In the genomic region with DNA sequence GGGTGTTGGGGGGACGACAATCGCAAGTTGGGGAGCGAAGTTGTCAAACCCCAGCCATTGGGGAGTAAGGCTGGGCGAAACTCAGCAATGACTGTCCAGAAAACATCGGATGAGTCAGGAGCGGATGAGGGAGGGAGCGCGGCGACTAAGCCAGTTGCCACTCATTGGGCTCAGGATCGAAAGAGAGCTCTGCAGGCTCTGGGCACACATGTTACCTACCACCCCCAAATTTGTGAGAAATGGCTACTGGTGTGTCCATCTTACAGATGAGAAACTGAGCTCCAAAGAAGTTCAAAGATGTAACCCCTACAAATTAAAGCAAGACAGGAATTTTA, we compare ENCODE assay signal across 8 mouse cellular contexts. TPM values are rescaled to one million over a fixed set of nuclear protein-coding genes. Genes with fewer than 3 reads are reported as not detected.
A peak's percentile ranks its signal among the peaks of the same experiment; 100 is the strongest.
DNase-seq lines count a peak whose midpoint lies in the region; ATAC-seq and TF ChIP-seq lines count a peak whose summit lies in the region.

No protein-coding gene starts in this region.

- no peaks in the 10 kb centered on the region for H3K27me3 ChIP-seq in heart, embryonic 16.5 days (ENCODE audit: control insufficient read depth, insufficient read depth, low read length)
- H3K27me3 ChIP-seq in hindbrain, embryonic 11.5 days (ENCODE audit: control insufficient read depth, insufficient read depth, low read length), result peaks cover 4% of the 10 kb centered on the region; the same call in 1 of the 2 replicates
- peaks cover 8% of the 10 kb centered on the region; the same call in 1 of the 2 replicates for H3K27me3 ChIP-seq in midbrain, embryonic 11.5 days (ENCODE audit: control insufficient read depth, insufficient read depth, low read length)

- no peaks in the 10 kb centered on the region for H3K9me3 ChIP-seq in heart, embryonic 16.5 days (replicated peaks; ENCODE audit: control insufficient read depth, low read length)
- no peaks in the 10 kb centered on the region for H3K9me3 ChIP-seq in ES-E14 (ENCODE audit: control insufficient read depth, insufficient read depth, low read depth, low read length)
- no peaks in the 10 kb centered on the region for H3K9me3 ChIP-seq in hindbrain, embryonic 11.5 days (ENCODE audit: control insufficient read depth, low read length)
- H3K9me3 ChIP-seq in midbrain, embryonic 11.5 days (ENCODE audit: control insufficient read depth, low read length), result no peaks in the 10 kb centered on the region

- no peaks in the 10 kb centered on the region for H3K36me3 ChIP-seq in heart, embryonic 16.5 days (ENCODE audit: control insufficient read depth, insufficient read depth)
- H3K36me3 ChIP-seq in ES-E14 (ENCODE audit: control insufficient read depth, insufficient read depth, low read length, poor library complexity, severe bottlenecking), result no peaks in the 10 kb centered on the region
- no peaks in the 10 kb centered on the region for H3K36me3 ChIP-seq in hindbrain, embryonic 11.5 days (ENCODE audit: control insufficient read depth, insufficient read depth, low read length)
- H3K36me3 ChIP-seq in midbrain, embryonic 11.5 days (ENCODE audit: control insufficient read depth, insufficient read depth, low read length), result no peaks in the 10 kb centered on the region

- intact Hi-C loops in heart, postnatal 25 days (cut with DNase I), result loop anchor here (1.0 kb wide), 1 partner anchor 28 kb away; no protein-coding TSS in a partner anchor

- 3% methylated on average over 10 of the region's 10 CpGs for WGBS in heart, embryonic 16.5 days
- WGBS in hindbrain, embryonic 11.5 days, result under 1% methylated on average over 10 of the region's 10 CpGs
- WGBS in midbrain, embryonic 11.5 days, result 0% methylated on average over 10 of the region's 10 CpGs

- no peak for DNase-seq in heart, postnatal 25 days (ENCODE audit: low spot score)
- no peak for DNase-seq in ES-E14 (ENCODE audit: low read depth, low spot score)
- DNase-seq in hindbrain, embryonic 11.5 days (ENCODE audit: low spot score), result no peak
- no peak for DNase-seq in midbrain, embryonic 11.5 days (ENCODE audit: low spot score, missing footprints)
- no peak for DNase-seq in thymus, postnatal 4 days
- no peak for DNase-seq in retina, embryonic 14.5 days (ENCODE audit: low spot score)

- H3K4me2 ChIP-seq in heart, embryonic 16.5 days (ENCODE audit: low read depth, low read length), result peak overlapping the region; percentile 80
- H3K4me2 ChIP-seq in hindbrain, embryonic 11.5 days (replicated peaks; ENCODE audit: low read depth, low read length), result peak overlapping the region; percentile 69
- H3K4me2 ChIP-seq in midbrain, embryonic 11.5 days, result peak overlapping the region; percentile 74

- peak overlapping the region; percentile 83 for H3K4me3 ChIP-seq in heart, embryonic 16.5 days (ENCODE audit: low read length)
- peak overlapping the region; percentile 82 to 85 for H3K4me3 ChIP-seq in ES-E14 (ENCODE audit: insufficient read depth in 1 of 2, low read depth in 1 of 2, low read length in 2 of 2, poor library complexity in 1 of 2, severe bottlenecking in 1 of 2)
- H3K4me3 ChIP-seq in hindbrain, embryonic 11.5 days (ENCODE audit: low read depth, low read length), result peak overlapping the region; percentile 75
- peak overlapping the region; percentile 70 for H3K4me3 ChIP-seq in midbrain, embryonic 11.5 days (ENCODE audit: low read depth, low read length)

- H3K4me1 ChIP-seq in heart, embryonic 16.5 days (ENCODE audit: control insufficient read depth, insufficient read depth, low read length), result peaks cover 41% of the 10 kb centered on the region
- H3K4me1 ChIP-seq in ES-E14 (ENCODE audit: control insufficient read depth in 2 of 2, insufficient read depth in 2 of 2, low read length in 2 of 2, poor library complexity in 1 of 2), result peaks cover 0 to 8% of the 10 kb centered on the region in 2 experiments
- H3K4me1 ChIP-seq in hindbrain, embryonic 11.5 days (replicated peaks; ENCODE audit: control insufficient read depth, insufficient read depth, low read length), result peaks cover 7% of the 10 kb centered on the region; the same call in 1 of the 2 replicates
- peaks cover 10% of the 10 kb centered on the region for H3K4me1 ChIP-seq in midbrain, embryonic 11.5 days (ENCODE audit: control insufficient read depth, insufficient read depth, low read length)

- peak overlapping the region; percentile 90 for H3K27ac ChIP-seq in heart, embryonic 16.5 days (ENCODE audit: low read length)
- H3K27ac ChIP-seq in ES-E14 (ENCODE audit: insufficient read depth, low read depth, low read length, poor library complexity, severe bottlenecking), result no peak overlapping the region
- H3K27ac ChIP-seq in hindbrain, embryonic 11.5 days (ENCODE audit: low read depth, low read length), result peak overlapping the region; percentile 71; the same call in 1 of the 2 replicates
- no peak overlapping the region for H3K27ac ChIP-seq in midbrain, embryonic 11.5 days (ENCODE audit: low read depth, low read length)

- H3K9ac ChIP-seq in heart, embryonic 16.5 days (ENCODE audit: low read length), result peak overlapping the region; percentile 95
- H3K9ac ChIP-seq in ES-E14 (ENCODE audit: insufficient read depth, low read depth, low read length, poor library complexity, severe bottlenecking), result peak overlapping the region; percentile 76
- peak overlapping the region; percentile 95 for H3K9ac ChIP-seq in hindbrain, embryonic 11.5 days (ENCODE audit: low read depth, low read length)
- H3K9ac ChIP-seq in midbrain, embryonic 11.5 days (ENCODE audit: low read length), result peak overlapping the region; percentile 95

- ATAC-seq in heart, embryonic 16.5 days (replicated peaks; ENCODE audit: extremely low read depth, insufficient read depth, low FRiP score), result no peak
- ATAC-seq in hindbrain, embryonic 11.5 days (ENCODE audit: low FRiP score), result no peak; the same call in 1 of the 2 replicates
- no peak; the same call in 1 of the 2 replicates for ATAC-seq in midbrain, embryonic 11.5 days (ENCODE audit: low FRiP score)
- no peak for ATAC-seq in megakaryocyte-erythroid progenitor cell, adult 5-6 weeks (replicated peaks; ENCODE audit: low FRiP score, low TSS enrichment, poor library complexity, severe bottlenecking)

- in situ Hi-C loops in ES-E14 (cut with MboI; ENCODE audit: low sequenced_read_pairs in 2 of 2, unreplicated experiment in 2 of 2), result no loop called here

TF ChIP-seq in ES-E14, 5 proteins besides CTCF, POLR2A, EP300 and RAD21:
- TF ChIP-seq ZNF384 (IDR thresholded peaks at IDR 0.05; ENCODE audit: low read depth, low read length), result no peak
- no peak for TF ChIP-seq MAFK (IDR thresholded peaks at IDR 0.05; ENCODE audit: insufficient read depth, low read depth, low read length)
- TF ChIP-seq CHD2 (IDR thresholded peaks at IDR 0.05; ENCODE audit: low read depth, low read length), result no peak
- TF ChIP-seq ZC3H11A (IDR thresholded peaks at IDR 0.05; ENCODE audit: borderline replicate concordance, low read depth, low read length), result no peak

RNA-seq across cellular contexts. Expression of gene Capn2, which starts 0.2 kb away (rescaled TPM):
- 91.1 and 91.7 TPM in 2 replicates for polyA plus RNA-seq in heart, embryonic 16.5 days (2015; fragmentation: Nextera tagmentation; extraction: Ambion mirVana)
- total RNA-seq in heart, postnatal 25 days (2021), result 10 to 100 TPM; 63.3 to 73.1 TPM
- total RNA-seq in ES-E14 (2012; rRNA removed), result 38.3 and 72.3 TPM in 2 replicates
- polyA plus RNA-seq in hindbrain, embryonic 11.5 days (2014; fragmentation: Nextera tagmentation; extraction: Ambion mirVana), result 69.5 and 78.2 TPM in 2 replicates
- 76.3 and 77.0 TPM in 2 replicates for polyA plus RNA-seq in midbrain, embryonic 11.5 days (2014; fragmentation: Nextera tagmentation; extraction: Ambion mirVana)
- total RNA-seq in megakaryocyte-erythroid progenitor cell, adult 5-6 weeks (2014; fragmentation: Nextera tagmentation), result 2.4 and 6.1 TPM in 2 replicates
- 7.2 and 16.2 TPM in 2 replicates for total RNA-seq in megakaryocyte-erythroid progenitor cell, adult 5-6 weeks (2017)

RNA-seq across cellular contexts. Expression of gene Capn8, which starts 47.2 kb away (rescaled TPM):
- not detected in 2 replicates for polyA plus RNA-seq in heart, embryonic 16.5 days (2015; fragmentation: Nextera tagmentation; extraction: Ambion mirVana)
- not detected for total RNA-seq in heart, postnatal 25 days (2021)
- total RNA-seq in ES-E14 (2012; rRNA removed), result not detected in 2 replicates
- not detected in 2 replicates for polyA plus RNA-seq in hindbrain, embryonic 11.5 days (2014; fragmentation: Nextera tagmentation; extraction: Ambion mirVana)
- 0.12 TPM in 1 of 2 replicates, not detected in the other for polyA plus RNA-seq in midbrain, embryonic 11.5 days (2014; fragmentation: Nextera tagmentation; extraction: Ambion mirVana)
- not detected in 2 replicates for total RNA-seq in megakaryocyte-erythroid progenitor cell, adult 5-6 weeks (2014; fragmentation: Nextera tagmentation)
- total RNA-seq in megakaryocyte-erythroid progenitor cell, adult 5-6 weeks (2017), result not detected in 2 replicates

Comparison
In these comparisons a context has a peak if more than half of its experiments do, and no peak if none do; other contexts are left out.
1. H3K27ac ChIP-seq: peak in heart, embryonic 16.5 days (single experiment) and hindbrain, embryonic 11.5 days (single experiment); none in ES-E14 (single experiment) and midbrain, embryonic 11.5 days (single experiment).
2. Peak in every context shown above with its lines, with median percentiles within 50 percentile points of each other: H3K4me2 ChIP-seq, H3K4me3 ChIP-seq and H3K9ac ChIP-seq.